Mouse (Mus musculus): ENCODE results near the gene Fam71a.

- TF ChIP-seq CTCF (IDR thresholded peaks at IDR 0.05; ENCODE audit: extremely low read depth, insufficient read depth, insufficient read length, insufficient replicate concordance) = no peak
- TF ChIP-seq POLR2A (IDR thresholded peaks at IDR 0.05; ENCODE audit: low read depth, low read length) = no peak
Measured at GRCm38 (mm10) chr1:191132240-191132639, 32.4 kb downstream of the Fam71a start.
